Mouse (Mus musculus) erythroblast, embryonic 14.5 days (primary cell): Measurements from ENCODE around the gene BC005624.

ENCODE experiments used
- GATA1 ChIP-seq: IDR thresholded peaks from 2 replicates; pipeline ENCODE4 v1.6.1; 2012; ENCODE audit warnings: low read length, inconsistent platforms, mixed read lengths
- TAL1 ChIP-seq: IDR thresholded peaks from 3 replicates; pipeline ENCODE4 v1.6.1; 2012; ENCODE audit warnings: low read length, inconsistent platforms, mixed read lengths

- no peak for TF ChIP-seq GATA1
- no peak for TF ChIP-seq TAL1
Measured at GRCm38 (mm10) chr2:30965627-30966026, 16.4 kb downstream of the BC005624 start.
